Mouse (Mus musculus) liver, embryonic 11.5 days (tissue): ENCODE measurements around the gene Lancl1. TPM values are rescaled to one million over a fixed set of nuclear protein-coding genes. Genes with fewer than 3 reads are reported as not detected.

Experiments used
- ATAC-seq: fragments of 200-750 bp; cut with Nextera tagmentation; replicated peaks from 2 replicates; pipeline ENCODE4 v1.8.0; 2017; ENCODE audit warnings: moderate number of reproducible peaks, mild to moderate bottlenecking, moderate TSS enrichment, moderate library complexity; ENCODE audit not compliant: low FRiP score
- DNase-seq: peaks from one replicate; pipeline ENCODE4 v3.0.0-alpha.2; 2017; ENCODE audit warnings: low spot score
- H3K27ac ChIP-seq: fragments of 300-500 bp; sonication (generic); 2 replicates; pipeline ENCODE4 v1.5.1; 2014; ENCODE audit warnings: mild to moderate bottlenecking, low read depth, low read length, control low read depth
- H3K27me3 ChIP-seq: fragments of 300-500 bp; sonication (generic); replicated peaks from 2 replicates; pipeline ENCODE4 v1.6.1; 2014; ENCODE audit warnings: low read length, mixed read lengths; ENCODE audit not compliant: control insufficient read depth, insufficient read depth
- H3K36me3 ChIP-seq: fragments of 300-500 bp; sonication (generic); 2 replicates; pipeline ENCODE4 v1.6.1; 2014; ENCODE audit warnings: mild to moderate bottlenecking, low read length, moderate library complexity, mixed read lengths; ENCODE audit not compliant: control insufficient read depth, insufficient read depth
- H3K4me1 ChIP-seq: fragments of 300-500 bp; sonication (generic); replicated peaks from 2 replicates; pipeline ENCODE4 v1.6.1; 2014; ENCODE audit warnings: low read length, mixed read lengths; ENCODE audit not compliant: control insufficient read depth, insufficient read depth
- H3K4me2 ChIP-seq: fragments of 300-500 bp; sonication (generic); 2 replicates; pipeline ENCODE4 v1.6.1; 2014; ENCODE audit warnings: mild to moderate bottlenecking, control low read depth, moderate library complexity
- H3K4me3 ChIP-seq: fragments of 300-500 bp; sonication (generic); 2 replicates; pipeline ENCODE4 v1.5.1; 2014; ENCODE audit warnings: low read depth, low read length, control low read depth
- H3K9ac ChIP-seq: fragments of 300-500 bp; sonication (generic); 2 replicates; pipeline ENCODE4 v1.6.1; 2014; ENCODE audit warnings: low read depth, low read length, control low read depth
- H3K9me3 ChIP-seq: fragments of 300-500 bp; sonication (generic); 2 replicates; pipeline ENCODE4 v1.6.1; 2016; ENCODE audit warnings: low read length, inconsistent platforms, mixed read lengths; ENCODE audit not compliant: control insufficient read depth
- WGBS: fragments of 180-500 bp; shearing (Covaris S2); extraction: QIAGEN DNeasy Blood & Tissue Kit; methylation state at CpG from one replicate; pipeline ENCODE4 v1.1.7; 2014; 5-methylcytosine and 5-hydroxymethylcytosine counted together
- polyA plus RNA-seq: library from polyadenylated mRNA; unstranded; fragments of >200 nt; fragmentation: Nextera tagmentation; extraction: Ambion mirVana; gene quantifications from 2 replicates; pipeline ENCODE4 v1.2.1, GENCODE M21; 2014

The Lancl1 gene
- polyA plus RNA-seq, 1 experiment from 2014 or later = 49.0 TPM

DNA sequence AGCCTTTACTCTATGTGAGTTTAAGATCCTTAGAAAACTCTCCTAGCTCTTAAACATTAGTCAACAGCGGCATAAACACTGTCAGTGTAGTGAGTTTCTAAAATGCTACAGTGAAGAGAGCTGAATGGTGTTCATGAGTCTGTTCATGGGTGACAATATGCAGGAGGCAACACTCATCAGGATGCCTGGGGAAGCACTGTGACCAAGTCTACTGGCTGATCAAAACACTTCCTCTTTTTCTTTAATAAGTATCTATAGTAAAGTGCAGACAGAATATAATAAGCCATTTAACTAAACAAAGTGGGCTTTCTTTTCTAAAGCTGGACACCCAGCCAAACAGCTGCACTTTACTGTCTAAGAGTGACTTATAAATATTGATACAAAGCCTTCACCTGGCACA, 37.3 kb downstream of the Lancl1 start:
- Histone ChIP-seq H3K27ac (no peak overlapping the region), H3K4me1 (no peaks in the 10 kb centered on the region), H3K4me3 (no peak overlapping the region), H3K4me2 (no peak overlapping the region), H3K9me3 (no peaks in the 10 kb centered on the region), H3K27me3 (no peaks in the 10 kb centered on the region), H3K9ac (no peak overlapping the region), H3K36me3 (peaks cover 4% of the 10 kb centered on the region; the same call in 1 of the 2 replicates)
- ATAC-seq (no peak), DNase-seq (no peak)
- WGBS = 87% methylated on average over 1 of the region's 1 CpGs

DNA sequence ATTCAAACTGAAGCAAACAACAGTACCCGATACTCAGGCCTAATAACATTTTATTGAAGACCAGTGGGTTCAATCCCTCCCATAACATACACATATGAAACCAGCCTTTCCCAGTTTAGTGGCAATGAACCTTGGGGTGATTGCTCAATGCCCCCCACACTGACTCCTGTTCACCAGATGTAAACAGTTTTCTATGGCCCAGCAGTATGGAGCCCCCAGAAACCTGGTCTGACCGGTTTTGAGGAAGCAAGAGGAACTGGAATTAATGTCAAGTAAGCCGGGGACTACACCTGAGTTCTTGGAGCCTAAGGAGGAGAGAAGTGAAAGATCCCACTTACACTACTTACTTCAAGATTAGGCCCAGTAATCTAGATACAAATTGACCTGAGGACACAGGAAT, 38.2 kb downstream of the Lancl1 start:
- H3K9me3 ChIP-seq = no peaks in the 10 kb centered on the region
- no peaks in the 10 kb centered on the region; the same call in 1 of the 2 replicates for H3K36me3 ChIP-seq
- no peak overlapping the region for H3K27ac ChIP-seq
- no peak overlapping the region for H3K9ac ChIP-seq
- H3K4me3 ChIP-seq = no peak overlapping the region
- ATAC-seq = no peak
- no peak for DNase-seq
- no peak overlapping the region for H3K4me2 ChIP-seq
- 75% methylated on average over 3 of the region's 3 CpGs for WGBS
- no peaks in the 10 kb centered on the region for H3K27me3 ChIP-seq
- H3K4me1 ChIP-seq = no peaks in the 10 kb centered on the region

DNA sequence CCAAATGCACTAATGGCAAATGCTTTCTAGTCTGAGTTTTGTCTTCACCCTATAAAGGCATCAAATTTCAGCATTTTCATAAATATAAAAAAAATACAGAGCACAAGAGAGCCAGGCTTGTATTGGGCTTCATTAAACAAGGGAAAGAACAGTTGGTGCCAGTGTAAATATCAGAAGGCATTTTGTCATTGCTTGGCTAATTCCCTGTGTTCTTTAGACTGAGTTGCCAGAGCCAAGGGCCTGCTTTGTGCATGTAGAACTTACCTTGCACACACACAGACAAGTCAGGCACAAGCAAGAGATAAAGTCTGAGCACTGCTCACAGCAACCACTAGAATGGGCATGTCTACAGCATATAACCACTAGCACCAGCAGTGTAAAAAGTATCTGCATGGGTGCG, 40.1 kb downstream of the Lancl1 start:
- Histone ChIP-seq H3K9ac (no peak overlapping the region), H3K36me3 (no peaks in the 10 kb centered on the region; the same call in 1 of the 2 replicates), H3K4me2 (no peak overlapping the region), H3K4me3 (no peak overlapping the region), H3K27me3 (no peaks in the 10 kb centered on the region), H3K27ac (no peak overlapping the region), H3K9me3 (no peaks in the 10 kb centered on the region), H3K4me1 (no peaks in the 10 kb centered on the region)
- ATAC-seq (no peak), DNase-seq (no peak)
- WGBS = 90% methylated on average over 1 of the region's 1 CpGs

DNA sequence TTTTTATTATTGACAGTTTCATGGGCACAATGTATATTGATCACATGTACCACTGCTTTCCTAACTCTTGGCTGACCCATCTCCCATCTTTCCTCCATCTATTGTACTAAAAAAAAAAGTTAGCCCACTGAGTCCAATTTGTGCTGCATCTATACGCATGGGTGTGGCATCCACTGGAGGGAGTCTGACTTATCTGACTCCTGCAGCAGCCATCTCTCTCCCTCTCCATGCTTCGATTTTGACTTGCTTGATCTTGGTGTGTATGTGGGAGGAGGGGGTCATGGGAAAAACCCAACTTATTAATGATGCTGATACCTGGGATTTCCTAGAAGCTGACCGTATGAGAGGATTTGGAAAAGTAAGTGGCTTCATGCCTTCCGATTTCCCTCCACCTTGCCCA, 40.5 kb downstream of the Lancl1 start:
- no peaks in the 10 kb centered on the region; the same call in 1 of the 2 replicates for H3K36me3 ChIP-seq
- H3K27ac ChIP-seq = no peak overlapping the region
- ATAC-seq (peak; percentile 72), DNase-seq (no peak)
- no peak overlapping the region for H3K9ac ChIP-seq
- H3K9me3 ChIP-seq = no peaks in the 10 kb centered on the region
- no peak overlapping the region for H3K4me2 ChIP-seq
- H3K4me1 ChIP-seq = no peaks in the 10 kb centered on the region
- H3K27me3 ChIP-seq = no peaks in the 10 kb centered on the region
- 76% methylated on average over 4 of the region's 4 CpGs for WGBS
- no peak overlapping the region for H3K4me3 ChIP-seq

DNA sequence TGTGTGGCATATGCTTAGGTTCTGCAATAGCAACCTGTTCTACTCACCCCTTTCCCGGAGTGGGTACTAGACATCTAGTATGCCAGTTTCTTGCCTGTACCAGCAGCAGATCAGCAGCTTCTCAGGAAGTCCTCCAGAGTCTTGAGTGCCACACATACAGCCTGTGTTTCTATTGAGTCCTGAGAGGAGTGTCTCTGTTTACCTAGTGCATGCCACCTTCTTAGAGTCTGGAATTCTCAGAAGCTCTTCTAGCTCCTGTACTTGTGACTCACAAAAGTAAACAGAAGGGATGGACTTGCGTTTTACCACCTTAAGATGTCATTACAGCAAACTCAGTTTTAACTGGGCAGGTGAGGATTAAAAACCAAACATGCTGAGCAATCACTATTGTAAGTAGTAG, 41.9 kb downstream of the Lancl1 start:
- DNase-seq (no peak), ATAC-seq (no peak)
- H3K4me1 ChIP-seq = no peaks in the 10 kb centered on the region
- no peaks in the 10 kb centered on the region for H3K27me3 ChIP-seq
- H3K9ac ChIP-seq = no peak overlapping the region
- H3K4me2 ChIP-seq = no peak overlapping the region
- H3K9me3 ChIP-seq = no peaks in the 10 kb centered on the region
- H3K27ac ChIP-seq = no peak overlapping the region
- H3K36me3 ChIP-seq = no peaks in the 10 kb centered on the region
- H3K4me3 ChIP-seq = no peak overlapping the region
- WGBS = 82% methylated on average over 2 of the region's 2 CpGs

DNA sequence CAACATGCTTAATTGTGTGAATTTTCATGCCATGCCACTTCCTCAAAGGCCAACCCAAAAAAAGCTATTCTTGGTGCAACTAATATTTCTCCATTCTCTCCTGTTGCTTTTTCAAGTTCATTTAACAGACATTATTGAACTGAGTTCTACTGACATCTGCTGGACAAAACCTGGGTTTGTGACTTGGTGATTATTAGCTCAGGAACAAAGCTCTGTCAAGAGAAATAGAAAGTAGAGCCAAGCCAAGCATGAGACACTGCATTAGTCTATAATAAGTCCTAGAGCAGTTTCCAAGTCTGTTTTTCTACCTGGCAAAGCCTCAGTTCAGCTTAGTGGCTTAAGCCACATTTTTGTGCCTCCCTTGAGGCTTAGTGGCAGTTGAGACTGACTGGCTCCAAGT, 45.9 kb downstream of the Lancl1 start:
- H3K36me3 ChIP-seq = no peaks in the 10 kb centered on the region
- no peaks in the 10 kb centered on the region for H3K27me3 ChIP-seq
- H3K4me3 ChIP-seq = no peak overlapping the region
- no peak overlapping the region for H3K27ac ChIP-seq
- no peak overlapping the region for H3K4me2 ChIP-seq
- H3K4me1 ChIP-seq = peaks cover 3% of the 10 kb centered on the region; the same call in 1 of the 2 replicates
- DNase-seq (no peak), ATAC-seq (no peak)
- no peaks in the 10 kb centered on the region for H3K9me3 ChIP-seq
- no peak overlapping the region for H3K9ac ChIP-seq

DNA sequence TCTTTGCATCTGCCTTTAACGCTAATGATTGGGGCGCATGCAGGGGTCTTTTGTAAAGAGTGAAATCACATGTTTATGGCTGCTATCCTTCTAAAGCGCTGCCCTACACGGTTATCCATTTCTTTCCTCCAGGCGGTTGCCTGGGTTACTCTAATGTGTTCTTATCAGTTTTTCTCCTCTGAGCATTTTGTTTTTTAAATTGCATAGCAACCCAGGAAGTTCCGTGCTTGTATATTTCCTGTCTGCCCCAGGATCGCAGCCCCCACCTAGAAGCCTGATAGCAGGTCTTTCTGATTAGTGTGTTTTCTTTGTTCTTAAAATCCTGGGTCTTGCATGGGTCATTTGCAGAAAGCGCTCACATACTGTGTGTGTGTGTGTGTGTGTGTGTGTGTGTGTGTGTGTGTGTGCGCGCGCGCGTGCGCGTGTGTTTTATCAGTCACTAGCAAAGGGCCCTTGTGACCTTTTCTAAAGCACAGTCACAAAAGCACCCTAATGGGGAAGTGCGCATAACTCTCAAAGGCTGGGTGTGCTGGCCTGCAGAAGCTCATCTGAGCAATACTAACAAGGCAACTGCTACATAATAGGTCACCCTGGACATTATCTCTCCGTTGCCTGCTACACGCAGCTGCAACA, 51.0 kb downstream of the Lancl1 start:
- no peak overlapping the region for H3K4me3 ChIP-seq
- peaks cover 4% of the 10 kb centered on the region; the same call in 1 of the 2 replicates for H3K4me1 ChIP-seq
- H3K4me2 ChIP-seq = peak overlapping the region; percentile 36
- H3K9ac ChIP-seq = no peak overlapping the region
- ATAC-seq (peak; percentile 57), DNase-seq (peak; percentile 36)
- no peaks in the 10 kb centered on the region for H3K27me3 ChIP-seq
- H3K27ac ChIP-seq = no peak overlapping the region
- no peaks in the 10 kb centered on the region for H3K9me3 ChIP-seq
- no peaks in the 10 kb centered on the region for H3K36me3 ChIP-seq
- WGBS = 56% methylated on average over 18 of the region's 18 CpGs

DNA sequence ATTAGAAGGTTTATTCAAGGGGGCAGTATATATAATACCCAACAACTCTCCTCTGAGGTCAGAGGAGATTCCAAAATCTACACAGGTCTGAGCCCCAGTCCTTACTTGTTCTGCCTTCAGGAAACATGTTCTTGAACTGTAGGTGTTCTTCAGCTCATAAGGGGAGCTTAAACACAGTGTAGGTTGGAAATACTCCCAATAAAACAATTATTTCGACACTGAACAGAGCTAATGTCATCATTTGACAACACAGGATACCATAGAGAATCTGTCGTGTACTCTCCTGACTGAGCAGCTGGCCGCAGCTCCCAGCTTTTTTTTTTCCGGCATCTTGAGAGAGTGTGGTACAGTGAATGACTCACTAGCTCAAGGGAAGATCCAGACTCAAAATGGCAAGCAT, 52.8 kb downstream of the Lancl1 start:
- 76% methylated on average over 4 of the region's 4 CpGs for WGBS
- H3K27me3 ChIP-seq = no peaks in the 10 kb centered on the region
- ATAC-seq = no peak
- no peak overlapping the region for H3K4me2 ChIP-seq
- H3K27ac ChIP-seq = no peak overlapping the region
- DNase-seq = no peak
- no peaks in the 10 kb centered on the region for H3K9me3 ChIP-seq
- no peak overlapping the region for H3K9ac ChIP-seq
- no peak overlapping the region for H3K4me3 ChIP-seq
- H3K4me1 ChIP-seq = peaks cover 4% of the 10 kb centered on the region; the same call in 1 of the 2 replicates
- H3K36me3 ChIP-seq = no peaks in the 10 kb centered on the region

DNA sequence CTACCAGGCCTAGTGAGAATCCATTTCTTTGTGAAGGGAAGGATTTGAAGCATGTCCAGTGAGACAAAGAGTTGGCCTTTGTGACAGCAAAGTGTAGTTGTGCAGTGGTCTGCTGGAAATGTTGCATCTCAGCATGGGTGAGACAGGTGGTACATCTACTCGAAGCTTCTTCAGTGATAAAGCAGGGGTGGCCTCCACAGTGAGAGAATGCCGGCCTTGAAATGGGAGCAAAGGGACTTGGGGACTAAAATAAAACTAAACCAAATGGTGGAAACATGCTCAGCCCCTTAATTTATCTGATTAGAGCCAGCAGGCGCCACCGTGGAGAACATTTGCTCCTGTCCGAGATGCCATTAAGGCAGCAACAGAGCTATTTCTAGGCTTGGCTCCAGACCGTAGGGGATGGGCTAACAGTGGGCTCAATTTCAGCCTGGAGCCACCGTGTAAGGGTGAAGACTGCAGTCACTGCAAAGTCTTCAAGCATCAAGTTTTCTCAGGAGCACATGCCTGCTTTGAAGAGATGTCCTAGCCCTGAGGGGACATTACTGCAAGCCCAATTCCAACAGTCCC, 53.5 kb downstream of the Lancl1 start:
- ATAC-seq (no peak), DNase-seq (no peak)
- Histone ChIP-seq H3K4me1 (peaks cover 4% of the 10 kb centered on the region; the same call in 1 of the 2 replicates), H3K36me3 (no peaks in the 10 kb centered on the region), H3K4me3 (no peak overlapping the region), H3K4me2 (no peak overlapping the region), H3K27me3 (no peaks in the 10 kb centered on the region), H3K27ac (no peak overlapping the region), H3K9me3 (no peaks in the 10 kb centered on the region), H3K9ac (no peak overlapping the region)
- WGBS = 52% methylated on average over 7 of the region's 7 CpGs
